Mouse (Mus musculus) lung, adult 2 months (tissue): Measurements from ENCODE around the gene March1.

ENCODE experiments used
- CTCF ChIP-seq: fragments of 200-500 bp; IDR thresholded peaks from 2 replicates; pipeline ENCODE4 v1.5.1; 2011; ENCODE audit warnings: mild to moderate bottlenecking, low read length, control low read depth; ENCODE audit not compliant: insufficient read depth
- POLR2A ChIP-seq: fragments of 200-500 bp; IDR thresholded peaks from 2 replicates; pipeline ENCODE4 v1.6.1; 2011; ENCODE audit warnings: low read depth, mild to moderate bottlenecking, control low read depth, low read length, borderline replicate concordance; ENCODE audit errors: extremely low read depth

GRCm38 (mm10) chr8:65956948-65957347 is 339.2 kb downstream of the March1 start:
- no peak for TF ChIP-seq POLR2A
- TF ChIP-seq CTCF = no peak
